Mouse (Mus musculus): ENCODE measurements around the gene Dscam. TPM values are rescaled to one million over a fixed set of nuclear protein-coding genes. Genes with fewer than 3 reads are reported as not detected.

Gene Dscam
- polyA plus RNA-seq, 1 experiment from 2014 or later = not detected

- ATAC-seq (ENCODE audit: insufficient number of reproducible peaks, insufficient read depth, low FRiP score, low read depth) = no peak
- Histone ChIP-seq H3K9ac (ENCODE audit: low read length) (no peak overlapping the region), H3K36me3 (ENCODE audit: control insufficient read depth, insufficient read depth, low read length) (no peaks in the 10 kb centered on the region), H3K4me2 (ENCODE audit: low read length) (no peak overlapping the region), H3K27ac (replicated peaks in 1 of 2; ENCODE audit: control insufficient read depth in 1 of 2, insufficient read depth in 1 of 2, low read depth in 2 of 2, low read length in 2 of 2) (no peak overlapping the region), H3K27me3 (ENCODE audit: control insufficient read depth, insufficient read depth, low read length) (no peaks in the 10 kb centered on the region), H3K4me1 (ENCODE audit: control insufficient read depth in 2 of 2, insufficient read depth in 2 of 2, low read length in 2 of 2) (no peaks in the 10 kb centered on the region), H3K9me3 (ENCODE audit: control insufficient read depth, low read length) (no peaks in the 10 kb centered on the region), H3K4me3 (ENCODE audit: control insufficient read depth in 1 of 2, insufficient read depth in 1 of 2, low read depth in 1 of 2, low read length in 2 of 2) (no peak overlapping the region)
- 88% methylated on average over 2 of the region's 2 CpGs for WGBS
Measured at GRCm38 (mm10) chr16:96716633-96717032, 453.9 kb downstream of the Dscam start.

- no peak for ATAC-seq (ENCODE audit: insufficient number of reproducible peaks, insufficient read depth, low FRiP score, low read depth)
- Histone ChIP-seq H3K9me3 (ENCODE audit: control insufficient read depth, low read length) (no peaks in the 10 kb centered on the region), H3K9ac (ENCODE audit: low read length) (no peak overlapping the region), H3K36me3 (ENCODE audit: control insufficient read depth, insufficient read depth, low read length) (no peaks in the 10 kb centered on the region), H3K4me2 (ENCODE audit: low read length) (no peak overlapping the region), H3K4me1 (ENCODE audit: control insufficient read depth in 2 of 2, insufficient read depth in 2 of 2, low read length in 2 of 2) (no peaks in the 10 kb centered on the region), H3K27me3 (ENCODE audit: control insufficient read depth, insufficient read depth, low read length) (no peaks in the 10 kb centered on the region), H3K27ac (replicated peaks in 1 of 2; ENCODE audit: control insufficient read depth in 1 of 2, insufficient read depth in 1 of 2, low read depth in 2 of 2, low read length in 2 of 2) (no peak overlapping the region), H3K4me3 (ENCODE audit: control insufficient read depth in 1 of 2, insufficient read depth in 1 of 2, low read depth in 1 of 2, low read length in 2 of 2) (no peak overlapping the region)
- WGBS = 38% methylated on average over 4 of the region's 4 CpGs
Measured at GRCm38 (mm10) chr16:96711935-96712334, 458.6 kb downstream of the Dscam start.

GRCm38 (mm10) chr16:96700551-96700950 is 470.0 kb downstream of the Dscam start:
- no peak for ATAC-seq (ENCODE audit: insufficient number of reproducible peaks, insufficient read depth, low FRiP score, low read depth)
- 78% methylated on average over 3 of the region's 3 CpGs for WGBS
- Histone ChIP-seq H3K4me2 (ENCODE audit: low read length) (no peak overlapping the region), H3K36me3 (ENCODE audit: control insufficient read depth, insufficient read depth, low read length) (no peaks in the 10 kb centered on the region), H3K27me3 (ENCODE audit: control insufficient read depth, insufficient read depth, low read length) (no peaks in the 10 kb centered on the region), H3K9ac (ENCODE audit: low read length) (no peak overlapping the region), H3K27ac (replicated peaks in 1 of 2; ENCODE audit: control insufficient read depth in 1 of 2, insufficient read depth in 1 of 2, low read depth in 2 of 2, low read length in 2 of 2) (no peak overlapping the region), H3K9me3 (ENCODE audit: control insufficient read depth, low read length) (no peaks in the 10 kb centered on the region), H3K4me3 (ENCODE audit: control insufficient read depth in 1 of 2, insufficient read depth in 1 of 2, low read depth in 1 of 2, low read length in 2 of 2) (no peak overlapping the region), H3K4me1 (ENCODE audit: control insufficient read depth in 2 of 2, insufficient read depth in 2 of 2, low read length in 2 of 2) (no peaks in the 10 kb centered on the region)

GRCm38 (mm10) chr16:96695882-96696281 is 474.7 kb downstream of the Dscam start:
- no peak overlapping the region for H3K4me3 ChIP-seq (ENCODE audit: control insufficient read depth in 1 of 2, insufficient read depth in 1 of 2, low read depth in 1 of 2, low read length in 2 of 2)
- no peaks in the 10 kb centered on the region for H3K27me3 ChIP-seq (ENCODE audit: control insufficient read depth, insufficient read depth, low read length)
- ATAC-seq (ENCODE audit: insufficient number of reproducible peaks, insufficient read depth, low FRiP score, low read depth) = no peak
- H3K36me3 ChIP-seq (ENCODE audit: control insufficient read depth, insufficient read depth, low read length) = no peaks in the 10 kb centered on the region
- H3K4me2 ChIP-seq (ENCODE audit: low read length) = no peak overlapping the region
- H3K9me3 ChIP-seq (ENCODE audit: control insufficient read depth, low read length) = no peaks in the 10 kb centered on the region
- H3K9ac ChIP-seq (ENCODE audit: low read length) = no peak overlapping the region
- H3K4me1 ChIP-seq (ENCODE audit: control insufficient read depth in 2 of 2, insufficient read depth in 2 of 2, low read length in 2 of 2) = no peaks in the 10 kb centered on the region
- WGBS = 77% methylated on average over 4 of the region's 4 CpGs
- H3K27ac ChIP-seq (replicated peaks in 1 of 2; ENCODE audit: control insufficient read depth in 1 of 2, insufficient read depth in 1 of 2, low read depth in 2 of 2, low read length in 2 of 2) = no peak overlapping the region

GRCm38 (mm10) chr16:96691576-96691975 is 479.0 kb downstream of the Dscam start:
- H3K4me3 ChIP-seq (ENCODE audit: control insufficient read depth in 1 of 2, insufficient read depth in 1 of 2, low read depth in 1 of 2, low read length in 2 of 2) = no peak overlapping the region
- H3K9ac ChIP-seq (ENCODE audit: low read length) = no peak overlapping the region
- no peak for ATAC-seq (ENCODE audit: insufficient number of reproducible peaks, insufficient read depth, low FRiP score, low read depth)
- WGBS = 75% methylated on average over 6 of the region's 6 CpGs
- no peaks in the 10 kb centered on the region for H3K4me1 ChIP-seq (ENCODE audit: control insufficient read depth in 2 of 2, insufficient read depth in 2 of 2, low read length in 2 of 2)
- H3K27me3 ChIP-seq (ENCODE audit: control insufficient read depth, insufficient read depth, low read length) = no peaks in the 10 kb centered on the region
- H3K4me2 ChIP-seq (ENCODE audit: low read length) = no peak overlapping the region
- H3K36me3 ChIP-seq (ENCODE audit: control insufficient read depth, insufficient read depth, low read length) = no peaks in the 10 kb centered on the region
- no peaks in the 10 kb centered on the region for H3K9me3 ChIP-seq (ENCODE audit: control insufficient read depth, low read length)
- H3K27ac ChIP-seq (replicated peaks in 1 of 2; ENCODE audit: control insufficient read depth in 1 of 2, insufficient read depth in 1 of 2, low read depth in 2 of 2, low read length in 2 of 2) = no peak overlapping the region

- Histone ChIP-seq H3K4me2 (ENCODE audit: low read length) (no peak overlapping the region), H3K36me3 (ENCODE audit: control insufficient read depth, insufficient read depth, low read length) (no peaks in the 10 kb centered on the region), H3K4me1 (ENCODE audit: control insufficient read depth in 2 of 2, insufficient read depth in 2 of 2, low read length in 2 of 2) (no peaks in the 10 kb centered on the region), H3K4me3 (ENCODE audit: control insufficient read depth in 1 of 2, insufficient read depth in 1 of 2, low read depth in 1 of 2, low read length in 2 of 2) (no peak overlapping the region), H3K9ac (ENCODE audit: low read length) (no peak overlapping the region), H3K9me3 (ENCODE audit: control insufficient read depth, low read length) (no peaks in the 10 kb centered on the region), H3K27me3 (ENCODE audit: control insufficient read depth, insufficient read depth, low read length) (no peaks in the 10 kb centered on the region), H3K27ac (replicated peaks in 1 of 2; ENCODE audit: control insufficient read depth in 1 of 2, insufficient read depth in 1 of 2, low read depth in 2 of 2, low read length in 2 of 2) (no peak overlapping the region)
- 10% methylated on average over 1 of the region's 2 CpGs for WGBS
- no peak for ATAC-seq (ENCODE audit: insufficient number of reproducible peaks, insufficient read depth, low FRiP score, low read depth)
Measured at GRCm38 (mm10) chr16:96690052-96690451, 480.5 kb downstream of the Dscam start.

GRCm38 (mm10) chr16:96689419-96689818 is 481.1 kb downstream of the Dscam start:
- Histone ChIP-seq H3K9me3 (ENCODE audit: control insufficient read depth, low read length) (no peaks in the 10 kb centered on the region), H3K27ac (replicated peaks in 1 of 2; ENCODE audit: control insufficient read depth in 1 of 2, insufficient read depth in 1 of 2, low read depth in 2 of 2, low read length in 2 of 2) (no peak overlapping the region), H3K4me2 (ENCODE audit: low read length) (no peak overlapping the region), H3K27me3 (ENCODE audit: control insufficient read depth, insufficient read depth, low read length) (no peaks in the 10 kb centered on the region), H3K4me1 (ENCODE audit: control insufficient read depth in 2 of 2, insufficient read depth in 2 of 2, low read length in 2 of 2) (no peaks in the 10 kb centered on the region), H3K9ac (ENCODE audit: low read length) (no peak overlapping the region), H3K36me3 (ENCODE audit: control insufficient read depth, insufficient read depth, low read length) (no peaks in the 10 kb centered on the region), H3K4me3 (ENCODE audit: control insufficient read depth in 1 of 2, insufficient read depth in 1 of 2, low read depth in 1 of 2, low read length in 2 of 2) (no peak overlapping the region)
- ATAC-seq (ENCODE audit: insufficient number of reproducible peaks, insufficient read depth, low FRiP score, low read depth) = no peak
- WGBS = 48% methylated on average over 1 of the region's 1 CpGs

- Histone ChIP-seq H3K4me2 (ENCODE audit: low read length) (no peak overlapping the region), H3K4me3 (ENCODE audit: control insufficient read depth in 1 of 2, insufficient read depth in 1 of 2, low read depth in 1 of 2, low read length in 2 of 2) (no peak overlapping the region), H3K27me3 (ENCODE audit: control insufficient read depth, insufficient read depth, low read length) (no peaks in the 10 kb centered on the region), H3K36me3 (ENCODE audit: control insufficient read depth, insufficient read depth, low read length) (no peaks in the 10 kb centered on the region), H3K4me1 (ENCODE audit: control insufficient read depth in 2 of 2, insufficient read depth in 2 of 2, low read length in 2 of 2) (no peaks in the 10 kb centered on the region), H3K9me3 (ENCODE audit: control insufficient read depth, low read length) (no peaks in the 10 kb centered on the region), H3K9ac (ENCODE audit: low read length) (no peak overlapping the region), H3K27ac (replicated peaks in 1 of 2; ENCODE audit: control insufficient read depth in 1 of 2, insufficient read depth in 1 of 2, low read depth in 2 of 2, low read length in 2 of 2) (no peak overlapping the region)
- 82% methylated on average over 14 of the region's 14 CpGs for WGBS
- ATAC-seq (ENCODE audit: insufficient number of reproducible peaks, insufficient read depth, low FRiP score, low read depth) = no peak
Measured at GRCm38 (mm10) chr16:96685065-96685464, 485.5 kb downstream of the Dscam start.

Data from heart, embryonic 14.5 days (tissue).